Mouse (Mus musculus) ES-E14 (cell line): Measurements from ENCODE around the gene Amz2. TPM values are rescaled to one million over a fixed set of nuclear protein-coding genes. Genes with fewer than 3 reads are reported as not detected.
"Not testable (repeated sequence)": the region's sequence is repeated elsewhere in the genome, so short reads cannot be mapped to it uniquely, and the experiment has no call there.

Experiments used
- DNase-seq: peaks from one replicate; pipeline ENCODE4 v3.0.0-alpha.2; 2013; ENCODE audit warnings: low read depth, low spot score
- H3K27ac ChIP-seq: 2 replicates; pipeline ENCODE4 v1.5.1; 2012; ENCODE audit warnings: low read depth, mild to moderate bottlenecking, low read length, moderate library complexity, mixed read lengths; ENCODE audit not compliant: poor library complexity, insufficient read depth, severe bottlenecking
- H3K36me3 ChIP-seq: 2 replicates; pipeline ENCODE4 v1.6.1; 2012; ENCODE audit warnings: mild to moderate bottlenecking, low read length, moderate library complexity, mixed read lengths; ENCODE audit not compliant: control insufficient read depth, poor library complexity, insufficient read depth, severe bottlenecking
- H3K4me1 ChIP-seq, 2 experiments: fragments of 150-350 bp in 1 of 2; sonication (generic) in 1 of 2; 2 replicates each; pipeline ENCODE4 v1.6.1; 2012; ENCODE audit warnings: low read length in 2 of 2, mild to moderate bottlenecking in 1 of 2, mixed read lengths in 1 of 2; ENCODE audit not compliant: control insufficient read depth in 2 of 2, insufficient read depth in 2 of 2, poor library complexity in 1 of 2
- H3K4me3 ChIP-seq, 2 experiments: fragments of 150-350 bp in 1 of 2; sonication (generic) in 1 of 2; 2 replicates each; pipeline ENCODE4 v1.5.1; 2012; ENCODE audit warnings: low read length in 2 of 2, low read depth in 1 of 2, mild to moderate bottlenecking in 1 of 2, mixed read lengths in 1 of 2; ENCODE audit not compliant: insufficient read depth in 1 of 2, poor library complexity in 1 of 2, severe bottlenecking in 1 of 2
- H3K9ac ChIP-seq: 2 replicates; pipeline ENCODE4 v1.6.1; 2012; ENCODE audit warnings: low read depth, mild to moderate bottlenecking, low read length, mixed read lengths; ENCODE audit not compliant: poor library complexity, insufficient read depth, severe bottlenecking
- H3K9me3 ChIP-seq: fragments of 150-350 bp; sonication (generic); 2 replicates; pipeline ENCODE4 v1.6.1; 2012; ENCODE audit warnings: low read depth, mild to moderate bottlenecking, low read length; ENCODE audit not compliant: control insufficient read depth, insufficient read depth
- CHD2 ChIP-seq: IDR thresholded peaks from 2 replicates; pipeline ENCODE4 v1.6.1; 2014; ENCODE audit warnings: mild to moderate bottlenecking, low read depth, low read length, inconsistent platforms
- HCFC1 ChIP-seq: IDR thresholded peaks from 2 replicates; pipeline ENCODE4 v1.6.1; 2012; ENCODE audit warnings: low read length, inconsistent platforms, borderline replicate concordance; ENCODE audit not compliant: insufficient read depth
- MAFK ChIP-seq: IDR thresholded peaks from 2 replicates; pipeline ENCODE4 v1.6.1; 2014; ENCODE audit warnings: mild to moderate bottlenecking, low read depth, low read length, inconsistent platforms; ENCODE audit not compliant: insufficient read depth
- ZC3H11A ChIP-seq: IDR thresholded peaks from 2 replicates; pipeline ENCODE4 v1.6.1; 2012; ENCODE audit warnings: low read depth, mild to moderate bottlenecking, inconsistent platforms, low read length, borderline replicate concordance
- ZNF384 ChIP-seq: IDR thresholded peaks from 2 replicates; pipeline ENCODE4 v1.6.1; 2012; ENCODE audit warnings: low read depth, low read length, inconsistent platforms
- in situ Hi-C, 2 experiments: fragments of 600-800 bp; cut with MboI; formaldehyde crosslinking; loops; one replicate each; pipeline ENCODE4 v1.15.1; 2025; ENCODE audit warnings: low sequenced_read_pairs in 2 of 2, inconsistent platforms in 1 of 2; ENCODE audit not compliant: unreplicated experiment in 2 of 2
- total RNA-seq: library from RNA; depleted of rRNA; stranded (reverse); fragments of 300-350 nt; gene quantifications from 2 replicates; pipeline ENCODE4 v1.2.3, GENCODE M21; 2012

Gene Amz2
- total RNA-seq, 1 experiment = 20.1 TPM

DNA sequence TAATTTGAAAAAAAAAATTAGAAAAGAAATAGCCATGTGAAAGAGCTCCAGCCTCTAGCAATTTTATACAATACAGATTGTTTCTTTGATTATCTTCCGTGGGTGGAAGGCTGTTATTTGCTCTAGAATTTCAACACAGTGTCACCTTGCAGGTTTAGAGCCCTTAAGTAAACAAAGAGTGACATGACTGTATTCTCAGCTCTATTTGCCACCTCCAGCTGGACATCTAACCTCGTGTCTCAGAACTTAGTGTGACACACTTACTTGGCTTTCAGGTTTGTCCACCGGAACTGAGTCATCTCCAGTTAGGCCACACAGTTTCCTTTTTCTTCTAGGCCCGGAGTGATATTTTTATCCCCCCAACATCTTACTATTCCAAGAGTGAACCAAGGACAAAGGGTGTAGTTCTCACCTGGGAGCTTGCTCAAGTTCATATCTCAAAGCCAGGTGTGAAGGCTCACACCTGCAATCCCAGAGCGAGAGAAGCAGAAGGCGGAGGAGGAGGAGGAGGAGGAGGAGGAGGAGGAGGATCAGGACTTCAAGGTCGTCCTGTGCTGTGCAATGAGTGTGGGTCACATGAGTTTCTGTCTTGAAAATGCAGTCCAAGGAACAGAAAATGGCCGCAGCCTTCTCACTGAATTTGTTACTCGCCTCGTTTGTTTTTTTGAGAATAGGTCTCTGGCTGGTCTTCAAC is 62.4 kb downstream of the Amz2 start:
- no peaks in the 10 kb centered on the region for H3K36me3 ChIP-seq
- DNase-seq = no peak
- H3K9me3 ChIP-seq = no peaks in the 10 kb centered on the region
- H3K4me1 ChIP-seq = no peaks in the 10 kb centered on the region
- in situ Hi-C loops = no loop called here
- no peak overlapping the region for H3K4me3 ChIP-seq
- H3K27ac ChIP-seq = no peak overlapping the region
- no peak overlapping the region for H3K9ac ChIP-seq
- TF ChIP-seq CHD2 (no peak), MAFK (no peak), HCFC1 (no peak), ZNF384 (no peak), ZC3H11A (no peak)

DNA sequence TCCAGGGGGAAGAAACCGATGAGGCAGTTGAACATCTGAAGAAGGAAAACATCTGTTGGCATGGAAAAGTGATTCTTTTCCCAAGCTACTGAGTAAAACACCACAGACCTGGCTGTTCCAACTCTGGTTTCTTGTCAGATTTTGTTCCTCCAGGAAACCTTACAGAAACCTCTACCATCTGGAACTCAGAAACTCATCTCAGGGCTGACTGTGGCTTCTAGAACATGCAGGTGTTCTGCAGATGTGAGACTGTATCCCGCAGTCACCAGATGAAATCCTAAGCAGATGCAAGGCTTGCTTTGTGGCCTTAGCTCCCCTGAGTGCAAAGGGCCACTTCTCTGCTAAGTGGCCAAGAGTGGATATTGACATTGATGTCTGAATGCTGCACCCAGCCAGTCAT is 64.0 kb downstream of the Amz2 start:
- Histone ChIP-seq H3K4me3 (no peak overlapping the region), H3K9ac (no peak overlapping the region), H3K9me3 (no peaks in the 10 kb centered on the region), H3K36me3 (no peaks in the 10 kb centered on the region), H3K4me1 (no peaks in the 10 kb centered on the region), H3K27ac (no peak overlapping the region)
- in situ Hi-C loops = no loop called here
- DNase-seq = no peak
- TF ChIP-seq CHD2 = no peak
- no peak for TF ChIP-seq HCFC1
- no peak for TF ChIP-seq ZC3H11A
- no peak for TF ChIP-seq ZNF384
- no peak for TF ChIP-seq MAFK

DNA sequence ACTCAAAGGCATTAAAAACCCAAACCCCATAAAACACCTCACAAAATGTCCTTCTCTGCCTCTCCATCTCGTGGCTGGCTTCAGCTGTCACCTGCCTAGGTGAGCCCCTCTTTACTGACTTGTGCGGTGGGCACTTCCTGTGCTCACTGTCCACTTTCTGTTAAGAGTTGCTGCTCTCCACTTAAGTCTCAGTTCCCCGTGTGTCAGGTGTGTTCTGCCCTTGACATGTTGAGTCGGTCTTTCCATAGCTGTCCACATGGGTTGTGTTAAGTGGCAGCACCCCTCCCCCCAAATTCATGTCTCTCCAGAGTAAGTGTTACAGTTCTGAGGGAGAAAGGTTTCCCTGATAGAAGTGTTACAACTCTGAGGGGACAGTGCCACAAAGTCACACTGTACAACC is 66.1 kb downstream of the Amz2 start:
- in situ Hi-C loops = no loop called here
- TF ChIP-seq ZC3H11A = no peak
- no peak for TF ChIP-seq HCFC1
- no peak for TF ChIP-seq CHD2
- no peak for TF ChIP-seq MAFK
- TF ChIP-seq ZNF384 = no peak
- DNase-seq = no peak

DNA sequence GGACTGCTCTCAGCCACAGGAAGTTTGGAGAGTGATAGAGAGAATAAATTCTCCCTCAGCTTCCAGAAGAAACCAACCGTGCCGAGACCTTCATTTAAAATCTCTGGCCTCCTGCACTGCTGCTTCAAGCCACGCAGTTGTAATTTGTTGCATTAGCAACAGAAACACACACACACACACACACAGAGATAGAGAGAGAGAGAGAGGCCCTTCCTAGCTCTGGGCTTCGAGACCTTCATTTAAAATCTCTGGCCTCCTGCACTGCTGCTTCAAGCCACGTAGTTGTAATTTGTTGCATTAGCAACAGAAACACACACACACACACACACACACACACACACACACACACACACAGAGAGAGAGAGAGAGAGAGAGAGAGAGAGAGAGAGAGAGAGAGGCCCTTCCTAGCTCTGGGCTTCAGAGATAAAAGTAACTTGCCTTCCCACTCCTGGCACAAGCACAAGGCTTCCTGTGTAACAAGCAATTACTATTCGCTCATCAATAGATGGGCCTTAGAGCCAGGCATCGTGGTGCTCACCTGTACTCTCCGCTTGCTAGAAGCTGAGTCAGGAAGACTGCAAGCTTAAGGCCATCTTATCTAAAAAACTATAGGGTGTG is 67.2 kb downstream of the Amz2 start:
- H3K9ac ChIP-seq, H3K4me3 ChIP-seq, DNase-seq, in situ Hi-C loops, H3K9me3 ChIP-seq, H3K36me3 ChIP-seq, H3K4me1 ChIP-seq, H3K27ac ChIP-seq: not testable (repeated sequence)

More for the DNA sequence above, 66.1 kb downstream of the Amz2 start:
- H3K4me1 ChIP-seq = no peaks in the 10 kb centered on the region
- no peak overlapping the region for H3K27ac ChIP-seq
- H3K9ac ChIP-seq = no peak overlapping the region
- H3K9me3 ChIP-seq = no peaks in the 10 kb centered on the region
- H3K36me3 ChIP-seq = no peaks in the 10 kb centered on the region
- no peak overlapping the region for H3K4me3 ChIP-seq
